In the genomic region with DNA sequence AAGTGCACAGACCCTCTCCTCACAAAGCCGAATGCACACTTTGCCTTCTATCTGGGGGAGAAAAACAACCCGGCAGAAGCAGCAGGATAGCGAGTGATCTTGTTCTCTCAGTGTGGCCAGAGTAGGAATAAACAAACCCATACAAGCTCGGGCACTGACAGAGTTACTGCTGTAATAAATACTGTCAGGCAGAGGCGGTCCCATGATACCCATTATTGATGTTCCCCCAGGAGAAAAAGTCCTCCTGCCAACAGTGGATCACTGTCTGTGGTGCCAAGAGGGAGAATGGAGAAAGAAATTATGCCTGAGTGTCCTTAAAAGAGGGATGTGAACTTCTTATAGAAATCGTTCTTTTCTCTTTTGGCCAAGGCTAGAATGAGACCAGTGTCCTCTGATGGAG, we compare ENCODE assay signal across 15 mouse cellular contexts.
"Had no signal": no experiment of that assay in that cellular context is flagged by ENCODE, and none has a peak within 500 bp of the region (broad histone marks: within the 10 kb centered on the region; RNA-seq: fewer than 3 reads in every experiment).

No protein-coding gene starts in this region.

- H3K4me1 ChIP-seq: stomach, embryonic 15.5 days had no signal

- DNase-seq: retina, postnatal 1 day; right cerebral cortex, adult 18-20 months; right cerebral cortex, postnatal 14 days; right cerebral cortex, postnatal 25 days; right cerebral cortex, postnatal 4 days; spleen, adult 18-20 months; thymus, adult 18-20 months; thymus, adult 2 months; thymus, postnatal 14 days; thymus, postnatal 25 days; thymus, postnatal 36 days; thymus, postnatal 4 days had no signal

- H3K4me2 ChIP-seq: neural tube, embryonic 12.5 days; stomach, embryonic 15.5 days had no signal

- H3K27ac ChIP-seq: neural tube, embryonic 12.5 days; stomach, embryonic 15.5 days; stomach, postnatal 0 days had no signal

- H3K4me3 ChIP-seq: neural tube, embryonic 12.5 days; stomach, embryonic 15.5 days had no signal

- H3K9ac ChIP-seq: neural tube, embryonic 12.5 days; stomach, embryonic 15.5 days had no signal

- H3K36me3 ChIP-seq: neural tube, embryonic 12.5 days; stomach, embryonic 15.5 days had no signal

- H3K9me3 ChIP-seq: neural tube, embryonic 12.5 days; stomach, embryonic 15.5 days had no signal

- H3K27me3 ChIP-seq: neural tube, embryonic 12.5 days; stomach, embryonic 15.5 days had no signal
